Mouse (Mus musculus): ENCODE measurements around the gene Ppp1r14c.

- TF ChIP-seq CTCF (IDR thresholded peaks at IDR 0.05) (no peak), EP300 (IDR thresholded peaks at IDR 0.05; ENCODE audit: insufficient read depth, low read depth, low read length) (no peak), POLR2A (IDR thresholded peaks at IDR 0.05; ENCODE audit: insufficient read depth, low read depth, low read length) (no peak)
Measured at GRCm38 (mm10) chr10:3393548-3393947, 27.7 kb downstream of the Ppp1r14c start.
